Comparison of ENCODE assay signal across 15 mouse cellular contexts in genomic region chr1:51292348-51292747, GRCm38 (mm10). TPM values are rescaled to one million over a fixed set of nuclear protein-coding genes. Genes with fewer than 3 reads are reported as not detected.
A peak's percentile ranks its signal among the peaks of the same experiment; 100 is the strongest.
DNase-seq lines count a peak whose midpoint lies in the region; ATAC-seq and TF ChIP-seq lines count a peak whose summit lies in the region.
"Had no signal": no experiment of that assay in that cellular context is flagged by ENCODE, and none has a peak within 500 bp of the region (broad histone marks: within the 10 kb centered on the region; RNA-seq: fewer than 3 reads in every experiment).

No protein-coding gene starts in this region.

- H3K4me1 ChIP-seq in lung, adult 2 months (ENCODE audit: control insufficient read depth, insufficient read depth, low read length), result peaks cover 7% of the 10 kb centered on the region
- H3K4me1 ChIP-seq in stomach, embryonic 15.5 days, result peaks cover 12% of the 10 kb centered on the region; the same call in 1 of the 2 replicates
- H3K4me1 ChIP-seq in thymus, adult 2 months (replicated peaks; ENCODE audit: control insufficient read depth, insufficient read depth, low read length), result no peaks in the 10 kb centered on the region

- H3K9ac ChIP-seq in stomach, embryonic 15.5 days, result no peak overlapping the region
- H3K9ac ChIP-seq: forebrain, postnatal 0 days; hindbrain, embryonic 12.5 days; midbrain, embryonic 13.5 days had no signal

- WGBS in lung, adult 2 months, result 39% methylated on average over 4 of the region's 4 CpGs
- 81% methylated on average over 4 of the region's 4 CpGs for WGBS in stomach, embryonic 15.5 days
- 94% methylated on average over 4 of the region's 4 CpGs for WGBS in thymus, adult 2 months

- no peaks in the 10 kb centered on the region for H3K27me3 ChIP-seq in stomach, embryonic 15.5 days (replicated peaks)
- no peaks in the 10 kb centered on the region for H3K27me3 ChIP-seq in thymus, adult 2 months (ENCODE audit: control insufficient read depth, insufficient read depth, low read length)
- H3K27me3 ChIP-seq: hindbrain, embryonic 12.5 days; midbrain, embryonic 13.5 days had no signal

- no peak for ATAC-seq in stomach, embryonic 15.5 days (ENCODE audit: insufficient read depth, low FRiP score, low read depth)
- ATAC-seq: forebrain, postnatal 0 days; midbrain, embryonic 13.5 days had no signal

- no peak for DNase-seq in gastrocnemius, adult 2 months
- DNase-seq in gastrocnemius, postnatal 14 days, result no peak
- no peak for DNase-seq in lung, adult 2 months
- DNase-seq in lung, postnatal 25 days (ENCODE audit: low spot score), result no peak
- peak; percentile 29 for DNase-seq in kidney, postnatal 14 days
- no peak for DNase-seq in thymus, adult 2 months
- DNase-seq in right cerebral cortex, adult 2 months (ENCODE audit: low spot score in 2 of 2), result no peak
- DNase-seq: cerebellum, adult 11 months; forebrain, postnatal 0 days; right cerebral cortex, postnatal 4 days; thymus, postnatal 36 days had no signal

- no peaks in the 10 kb centered on the region for H3K9me3 ChIP-seq in stomach, embryonic 15.5 days
- H3K9me3 ChIP-seq: G1E; hindbrain, embryonic 12.5 days; midbrain, embryonic 13.5 days had no signal

- no peak for TF ChIP-seq CTCF in gastrocnemius, adult 2 months (IDR thresholded peaks at IDR 0.05)
- no peak for TF ChIP-seq CTCF in lung, adult 2 months (IDR thresholded peaks at IDR 0.05; ENCODE audit: insufficient read depth, low read length)
- no peak for TF ChIP-seq CTCF in thymus, adult 2 months (IDR thresholded peaks at IDR 0.05; ENCODE audit: borderline replicate concordance, control insufficient read depth, extremely low read depth, insufficient read depth, low read length, poor library complexity)

- intact Hi-C loops in gastrocnemius, adult 2 months (cut with DNase I), result loop anchor here (10.0 kb wide), 1 partner anchor 148 kb away; no protein-coding TSS in a partner anchor
- intact Hi-C loops in gastrocnemius, postnatal 14 days (cut with DNase I; ENCODE audit: low total_unique reads), result no loop called here

- H3K27ac ChIP-seq in gastrocnemius, adult 2 months, result peak overlapping the region; percentile 90
- H3K27ac ChIP-seq in stomach, embryonic 15.5 days, result no peak overlapping the region
- no peak overlapping the region for H3K27ac ChIP-seq in thymus, adult 2 months (ENCODE audit: control insufficient read depth, insufficient read depth, low read length)
- H3K27ac ChIP-seq: hindbrain, embryonic 12.5 days; midbrain, embryonic 13.5 days had no signal

- no peaks in the 10 kb centered on the region for H3K36me3 ChIP-seq in stomach, embryonic 15.5 days
- no peaks in the 10 kb centered on the region for H3K36me3 ChIP-seq in thymus, adult 2 months (ENCODE audit: control insufficient read depth, insufficient read depth, low read length)
- H3K36me3 ChIP-seq: G1E; hindbrain, embryonic 12.5 days; midbrain, embryonic 13.5 days had no signal

- H3K4me3 ChIP-seq in gastrocnemius, adult 2 months, result peak overlapping the region; percentile 84
- H3K4me3 ChIP-seq in lung, adult 2 months (replicated peaks; ENCODE audit: extremely low read depth, low read depth, low read length), result peak overlapping the region; percentile 92
- H3K4me3 ChIP-seq in stomach, embryonic 15.5 days (replicated peaks), result peak overlapping the region; percentile 2; the same call in 1 of the 2 replicates
- no peak overlapping the region for H3K4me3 ChIP-seq in thymus, adult 2 months (ENCODE audit: control insufficient read depth, insufficient read depth, low read length)
- H3K4me3 ChIP-seq: hindbrain, embryonic 12.5 days; midbrain, embryonic 13.5 days had no signal

- TF ChIP-seq POLR2A in lung, adult 2 months (IDR thresholded peaks at IDR 0.05; ENCODE audit: borderline replicate concordance, extremely low read depth, low read depth, low read length), result no peak
- no peak for TF ChIP-seq POLR2A in thymus, adult 2 months (IDR thresholded peaks at IDR 0.05; ENCODE audit: control insufficient read depth, extremely low read depth, insufficient read depth, low read length, poor library complexity)

- peak overlapping the region; percentile 57 for H3K4me2 ChIP-seq in stomach, embryonic 15.5 days
- H3K4me2 ChIP-seq: hindbrain, embryonic 12.5 days; midbrain, embryonic 13.5 days had no signal

RNA-seq across cellular contexts. Expression of gene Cavin2, which starts 3.4 kb away (rescaled TPM):
- 10 to 100 TPM; 24.9 to 34.6 TPM for total RNA-seq in gastrocnemius, adult 2 months (2021)
- 10 to 100 TPM; 63.6 to 67.0 TPM for total RNA-seq in gastrocnemius, postnatal 14 days (2021)
- 256 and 286 TPM in 2 replicates for polyA plus RNA-seq in lung, adult 2 months (2012; rRNA removed)
- polyA plus RNA-seq in stomach, embryonic 15.5 days (2015; fragmentation: Nextera tagmentation; extraction: Ambion mirVana), result 83.9 and 87.4 TPM in 2 replicates
- polyA plus RNA-seq in thymus, adult 2 months (2012; rRNA removed), result 4.8 and 9.4 TPM in 2 replicates
- polyA plus RNA-seq: G1E had no signal
